Mouse (Mus musculus) left cerebral cortex, postnatal 25 days (tissue): ENCODE data around the gene Nccrp1. TPM values are rescaled to one million over a fixed set of nuclear protein-coding genes. Genes with fewer than 3 reads are reported as not detected.

ENCODE experiments used
- DNase-seq, 2 experiments: peaks; one replicate each; pipeline ENCODE4 v3.0.0; 2022; ENCODE audit warnings: low spot score in 2 of 2, mixed read lengths in 1 of 2
- intact Hi-C: fragments of 180-260 bp; cut with DNase I; formaldehyde crosslinking; loops from one replicate; pipeline ENCODE4 v1.15.1; 2025
- total RNA-seq, 2 experiments: library from RNA; stranded (reverse); gene quantifications; 2 replicates each; pipeline ENCODE4 v1.2.3; 2021

Nccrp1 gene
- total RNA-seq, 2 experiments from 2014 or later = 0.46 to 0.50 TPM

GRCm38 (mm10) chr7:28570982-28571682 lies 24.1 kb upstream of the Nccrp1 start:
- DNase-seq = no peak
- intact Hi-C loops = no loop called here

GRCm38 (mm10) chr7:28570291-28570981 lies 23.4 kb upstream of the Nccrp1 start:
- intact Hi-C loops = no loop called here

GRCm38 (mm10) chr7:28568253-28568652 lies 21.2 kb upstream of the Nccrp1 start:
- peak; percentile 66 to 71 for DNase-seq
- intact Hi-C loops = loop anchor here (1.0 kb wide), 1 partner anchor 33 kb away; no protein-coding TSS in a partner anchor

More at GRCm38 (mm10) chr7:28570291-28570981, 23.4 kb upstream of the Nccrp1 start:
- peak in 1 of 2 experiments; percentile 71 for DNase-seq

- intact Hi-C loops = no loop called here
Observed at GRCm38 (mm10) chr7:28567539-28567938, 20.5 kb upstream of the Nccrp1 start.

GRCm38 (mm10) chr7:28565407-28565806 lies 18.4 kb upstream of the Nccrp1 start:
- intact Hi-C loops = no loop called here
- no peak for DNase-seq

More at GRCm38 (mm10) chr7:28567539-28567938, 20.5 kb upstream of the Nccrp1 start:
- no peak for DNase-seq

- intact Hi-C loops = no loop called here
- no peak for DNase-seq
Observed at GRCm38 (mm10) chr7:28562951-28563350, 15.9 kb upstream of the Nccrp1 start.

GRCm38 (mm10) chr7:28562371-28562770 lies 15.3 kb upstream of the Nccrp1 start:
- intact Hi-C loops = no loop called here
- no peak for DNase-seq

- DNase-seq = no peak
- intact Hi-C loops = no loop called here
Observed at GRCm38 (mm10) chr7:28561967-28562366, 14.9 kb upstream of the Nccrp1 start.

- no peak for DNase-seq
- intact Hi-C loops = no loop called here
Observed at GRCm38 (mm10) chr7:28560856-28561255, 13.8 kb upstream of the Nccrp1 start.

- intact Hi-C loops = no loop called here
- no peak for DNase-seq
Observed at GRCm38 (mm10) chr7:28558486-28558885, 11.4 kb upstream of the Nccrp1 start.

- intact Hi-C loops = no loop called here
Observed at GRCm38 (mm10) chr7:28557708-28558107, 10.7 kb upstream of the Nccrp1 start.

GRCm38 (mm10) chr7:28557069-28557468 lies 10.0 kb upstream of the Nccrp1 start:
- intact Hi-C loops = no loop called here
- DNase-seq = no peak

More at GRCm38 (mm10) chr7:28557708-28558107, 10.7 kb upstream of the Nccrp1 start:
- DNase-seq = no peak

- no peak for DNase-seq
- intact Hi-C loops = no loop called here
Observed at GRCm38 (mm10) chr7:28555939-28556535, 9.0 kb upstream of the Nccrp1 start.

- intact Hi-C loops = no loop called here
- DNase-seq = no peak
Observed at GRCm38 (mm10) chr7:28553076-28553475, 6.0 kb upstream of the Nccrp1 start.

- intact Hi-C loops = no loop called here
- no peak for DNase-seq
Observed at GRCm38 (mm10) chr7:28547628-28548027, 574 bp upstream of the Nccrp1 start.

- intact Hi-C loops = no loop called here
Observed at GRCm38 (mm10) chr7:28546649-28547048, 405 bp downstream of the Nccrp1 start.

GRCm38 (mm10) chr7:28545891-28546210 lies 1.2 kb downstream of the Nccrp1 start:
- intact Hi-C loops = no loop called here
- no peak for DNase-seq

More at GRCm38 (mm10) chr7:28546649-28547048, 405 bp downstream of the Nccrp1 start:
- no peak for DNase-seq

GRCm38 (mm10) chr7:28545048-28545890 lies 1.8 kb downstream of the Nccrp1 start:
- DNase-seq = no peak
- intact Hi-C loops = no loop called here

GRCm38 (mm10) chr7:28544051-28544601 lies 2.9 kb downstream of the Nccrp1 start:
- intact Hi-C loops = no loop called here
- DNase-seq = no peak

- no peak for DNase-seq
- intact Hi-C loops = no loop called here
Observed at GRCm38 (mm10) chr7:28540526-28540925, 6.5 kb downstream of the Nccrp1 start, which contains the start of gene Sycn. Sycn (plus strand) TSS chr7:28540885.
